In genomic region chr7:68306756-68307155, GRCm38 (mm10) we compare ENCODE assay signal across 25 mouse cellular contexts. TPM values are rescaled to one million over a fixed set of nuclear protein-coding genes. Genes with fewer than 3 reads are reported as not detected.
DNase-seq lines count a peak whose midpoint lies in the region; ATAC-seq and TF ChIP-seq lines count a peak whose summit lies in the region.
"Had no signal": no experiment of that assay in that cellular context is flagged by ENCODE, and none has a peak within 500 bp of the region (broad histone marks: within the 10 kb centered on the region; RNA-seq: fewer than 3 reads in every experiment).

No protein-coding gene starts in this region.

- H3K9ac ChIP-seq in kidney, embryonic 16.5 days (replicated peaks; ENCODE audit: low read length), result no peak overlapping the region
- H3K9ac ChIP-seq in liver, adult 2 months (ENCODE audit: low read depth, low read length), result no peak overlapping the region
- H3K9ac ChIP-seq in liver, postnatal 0 days (replicated peaks), result no peak overlapping the region
- H3K9ac ChIP-seq: embryonic facial prominence, embryonic 13.5 days; embryonic facial prominence, embryonic 15.5 days; forebrain, embryonic 12.5 days had no signal

- peaks cover 9% of the 10 kb centered on the region; the same call in 1 of the 2 replicates for H3K79me2 ChIP-seq in liver, adult 2 months (ENCODE audit: control insufficient read depth, insufficient read depth, low read length)

- H3K27ac ChIP-seq in kidney, adult 2 months (ENCODE audit: insufficient read depth, low read depth, low read length), result no peak overlapping the region
- no peak overlapping the region for H3K27ac ChIP-seq in kidney, embryonic 16.5 days (ENCODE audit: low read length)
- no peak overlapping the region for H3K27ac ChIP-seq in liver, adult 2 months (replicated peaks; ENCODE audit: insufficient read depth, low read depth, low read length)
- H3K27ac ChIP-seq in liver, postnatal 0 days (ENCODE audit: low read depth), result no peak overlapping the region
- H3K27ac ChIP-seq: embryonic facial prominence, embryonic 13.5 days; forebrain, embryonic 10.5 days; forebrain, embryonic 12.5 days had no signal

- no peak overlapping the region for H3K4me3 ChIP-seq in kidney, adult 2 months (ENCODE audit: insufficient read depth, low read depth, low read length)
- no peak overlapping the region for H3K4me3 ChIP-seq in kidney, embryonic 16.5 days (ENCODE audit: low read length)
- no peak overlapping the region for H3K4me3 ChIP-seq in liver, adult 2 months (ENCODE audit: insufficient read depth, low read depth, low read length)
- no peak overlapping the region for H3K4me3 ChIP-seq in liver, postnatal 0 days (ENCODE audit: low read depth, low read length)
- H3K4me3 ChIP-seq: embryonic facial prominence, embryonic 13.5 days; embryonic facial prominence, embryonic 15.5 days; erythroblast, embryonic 14.5 days; forebrain, embryonic 10.5 days; forebrain, embryonic 12.5 days had no signal

- H3K36me3 ChIP-seq in kidney, adult 2 months (ENCODE audit: control insufficient read depth, insufficient read depth, low read length), result no peaks in the 10 kb centered on the region
- no peaks in the 10 kb centered on the region for H3K36me3 ChIP-seq in kidney, embryonic 16.5 days (ENCODE audit: insufficient read depth, low read length)
- H3K36me3 ChIP-seq in liver, adult 2 months (ENCODE audit: control insufficient read depth, insufficient read depth, low read length), result peaks cover 8% of the 10 kb centered on the region
- no peaks in the 10 kb centered on the region for H3K36me3 ChIP-seq in liver, postnatal 0 days (replicated peaks; ENCODE audit: insufficient read depth, low read length)
- H3K36me3 ChIP-seq: embryonic facial prominence, embryonic 13.5 days; embryonic facial prominence, embryonic 15.5 days; forebrain, embryonic 10.5 days; forebrain, embryonic 12.5 days had no signal

- no peak for TF ChIP-seq EP300 in liver, postnatal 0 days (IDR thresholded peaks at IDR 0.05; ENCODE audit: low read depth)

- WGBS in kidney, adult 2 months, result 62% methylated on average over 8 of the region's 8 CpGs
- 74% methylated on average over 8 of the region's 8 CpGs for WGBS in kidney, embryonic 16.5 days
- 21% methylated on average over 8 of the region's 8 CpGs for WGBS in liver, adult 2 months
- 65% methylated on average over 8 of the region's 8 CpGs for WGBS in liver, postnatal 0 days (ENCODE audit: insufficient replicate concordance)

- ATAC-seq in kidney, embryonic 16.5 days (ENCODE audit: low FRiP score, low TSS enrichment), result no peak
- ATAC-seq in liver, postnatal 0 days, result no peak
- ATAC-seq: forebrain, embryonic 14.5 days had no signal

- no peaks in the 10 kb centered on the region for H3K9me3 ChIP-seq in kidney, embryonic 16.5 days (ENCODE audit: low read length)
- H3K9me3 ChIP-seq in liver, postnatal 0 days (ENCODE audit: low read length), result no peaks in the 10 kb centered on the region
- H3K9me3 ChIP-seq: embryonic facial prominence, embryonic 13.5 days; embryonic facial prominence, embryonic 15.5 days; forebrain, embryonic 10.5 days; forebrain, embryonic 12.5 days had no signal

- peak; percentile 63 for DNase-seq in kidney, adult 2 months
- DNase-seq in liver, adult 2 months (ENCODE audit: extremely low read depth, low read depth, low spot score), result peak; percentile 85
- DNase-seq in liver, postnatal 0 days, result no peak
- peak; percentile 46 for DNase-seq in retina, embryonic 14.5 days (ENCODE audit: low spot score)
- no peak for DNase-seq in retina, postnatal 1 day
- DNase-seq: adrenal gland, adult 2 months; adrenal gland, postnatal 10 days; adrenal gland, postnatal 25 days; cerebellum, adult 11 months; cerebellum, adult 18-20 months; cerebellum, adult 8-10 months; cerebellum, adult 9-11 months; cerebellum, postnatal 14 days; cerebellum, postnatal 36 days had no signal

- H3K27me3 ChIP-seq in kidney, adult 2 months (replicated peaks; ENCODE audit: control insufficient read depth, insufficient read depth, low read length), result no peaks in the 10 kb centered on the region
- no peaks in the 10 kb centered on the region for H3K27me3 ChIP-seq in kidney, embryonic 16.5 days (ENCODE audit: insufficient read depth, low read length)
- H3K27me3 ChIP-seq in liver, adult 2 months (ENCODE audit: control insufficient read depth, insufficient read depth, low read length), result no peaks in the 10 kb centered on the region
- no peaks in the 10 kb centered on the region for H3K27me3 ChIP-seq in liver, postnatal 0 days (ENCODE audit: insufficient read depth, low read length)
- H3K27me3 ChIP-seq: embryonic facial prominence, embryonic 13.5 days; embryonic facial prominence, embryonic 15.5 days; forebrain, embryonic 12.5 days had no signal

- TF ChIP-seq POLR2A in kidney, adult 2 months (IDR thresholded peaks at IDR 0.05; ENCODE audit: low read depth, low read length), result no peak
- TF ChIP-seq POLR2A in liver, adult 2 months (IDR thresholded peaks at IDR 0.05; ENCODE audit: extremely low read depth, insufficient read depth, low read length), result no peak

- no peaks in the 10 kb centered on the region for H3K4me1 ChIP-seq in kidney, adult 2 months (ENCODE audit: control insufficient read depth, insufficient read depth, low read length)
- H3K4me1 ChIP-seq in kidney, embryonic 16.5 days (ENCODE audit: insufficient read depth, low read length), result 0 out of 2 replicates have a peak, but pooled peaks cover 5% of the 10 kb centered on the region
- H3K4me1 ChIP-seq in liver, adult 2 months (ENCODE audit: control insufficient read depth, insufficient read depth, low read length), result peaks cover 19% of the 10 kb centered on the region
- peaks cover 7% of the 10 kb centered on the region; the same call in 1 of the 2 replicates for H3K4me1 ChIP-seq in liver, postnatal 0 days (ENCODE audit: insufficient read depth)
- H3K4me1 ChIP-seq: forebrain, embryonic 12.5 days had no signal

- TF ChIP-seq CTCF in kidney, adult 2 months (conservative IDR thresholded peaks at IDR 0.05; ENCODE audit: insufficient read depth, insufficient read length, low read depth, low read length), result no peak
- no peak for TF ChIP-seq CTCF in liver, adult 2 months (IDR thresholded peaks at IDR 0.05; ENCODE audit: low read depth, low read length)
- no peak for TF ChIP-seq CTCF in liver, postnatal 0 days (IDR thresholded peaks at IDR 0.05; ENCODE audit: low read depth)

- no peak overlapping the region for H3K4me2 ChIP-seq in kidney, embryonic 16.5 days (replicated peaks; ENCODE audit: low read depth, low read length)
- H3K4me2 ChIP-seq in liver, postnatal 0 days (ENCODE audit: low read depth, low read length), result no peak overlapping the region
- H3K4me2 ChIP-seq: embryonic facial prominence, embryonic 13.5 days; embryonic facial prominence, embryonic 15.5 days; forebrain, embryonic 12.5 days had no signal

RNA-seq across cellular contexts. Expression of gene Fam169b, which starts 33.1 kb away (rescaled TPM):
- 7.9 and 11.3 TPM in 2 replicates for polyA plus RNA-seq in kidney, adult 2 months (2012; rRNA removed)
- polyA plus RNA-seq in kidney, embryonic 16.5 days (2015; fragmentation: Nextera tagmentation; extraction: Ambion mirVana), result 1.1 and 1.5 TPM in 2 replicates
- total RNA-seq in liver, adult 2 months (2014; rRNA removed), result 17.6 and 21.8 TPM in 2 replicates
- 25.2 and 25.8 TPM in 2 replicates for polyA plus RNA-seq in liver, adult 2 months (2012; rRNA removed)
- polyA plus RNA-seq in liver, postnatal 0 days (2015; fragmentation: Nextera tagmentation; extraction: Ambion mirVana), result 4.5 and 4.7 TPM in 2 replicates
- total RNA-seq: adrenal gland, adult 2 months; adrenal gland, postnatal 25 days; MEL had no signal
- polyA plus RNA-seq: erythroblast, embryonic 14.5 days had no signal

RNA-seq across cellular contexts. Expression of gene Pgpep1l, which starts 42.7 kb away (rescaled TPM):
- 0.16 and 1.1 TPM in 2 replicates for polyA plus RNA-seq in kidney, adult 2 months (2012; rRNA removed)
- not detected in 2 replicates for polyA plus RNA-seq in kidney, embryonic 16.5 days (2015; fragmentation: Nextera tagmentation; extraction: Ambion mirVana)
- total RNA-seq in liver, adult 2 months (2014; rRNA removed), result 1.1 and 1.5 TPM in 2 replicates
- polyA plus RNA-seq in liver, adult 2 months (2012; rRNA removed), result 0.15 and 0.32 TPM in 2 replicates
- polyA plus RNA-seq in liver, postnatal 0 days (2015; fragmentation: Nextera tagmentation; extraction: Ambion mirVana), result not detected in 2 replicates
- total RNA-seq: adrenal gland, adult 2 months; adrenal gland, postnatal 25 days; common myeloid progenitor, adult 5-6 weeks; MEL had no signal
- polyA plus RNA-seq: adrenal gland, adult 2 months; C2C12; embryonic facial prominence, embryonic 11.5 days; embryonic facial prominence, embryonic 15.5 days; erythroblast, embryonic 14.5 days; forebrain, embryonic 10.5 days; forebrain, embryonic 12.5 days; forebrain, embryonic 14.5 days had no signal

Comparison
In these comparisons a context has a peak if more than half of its experiments do, and no peak if none do; other contexts are left out.
1. DNase-seq: peak in kidney, adult 2 months (single experiment), liver, adult 2 months (single experiment) and retina, embryonic 14.5 days (single experiment); none in liver, postnatal 0 days (single experiment) and retina, postnatal 1 day (single experiment).